Mouse (Mus musculus): ENCODE results near the gene Ep400. TPM values are rescaled to one million over a fixed set of nuclear protein-coding genes. Genes with fewer than 3 reads are reported as not detected.

Ep400 gene
- polyA plus RNA-seq, 1 experiment from 2014 or later, result 61.4 TPM

- H3K36me3 ChIP-seq, result peaks cover 93% of the 10 kb centered on the region
Observed at GRCm38 (mm10) chr5:110797696-110798095, 27.2 kb upstream of the Ep400 start.

GRCm38 (mm10) chr5:110794363-110794762 lies 23.8 kb upstream of the Ep400 start:
- no peak for ATAC-seq (ENCODE audit: low FRiP score)
- Histone ChIP-seq H3K4me1 (no peaks in the 10 kb centered on the region; the same call in 1 of the 2 replicates), H3K27ac (no peak overlapping the region), H3K9me3 (replicated peaks) (no peaks in the 10 kb centered on the region), H3K4me2 (replicated peaks) (no peak overlapping the region), H3K27me3 (no peaks in the 10 kb centered on the region), H3K9ac (no peak overlapping the region), H3K36me3 (peaks cover 98% of the 10 kb centered on the region), H3K4me3 (no peak overlapping the region)
- 93% methylated on average over 7 of the region's 7 CpGs for WGBS

More at GRCm38 (mm10) chr5:110797696-110798095, 27.2 kb upstream of the Ep400 start:
- no peak for ATAC-seq (ENCODE audit: low FRiP score)
- H3K4me1 ChIP-seq, result peaks cover under 1% of the 10 kb centered on the region; the same call in 1 of the 2 replicates
- H3K4me2 ChIP-seq (replicated peaks), result no peak overlapping the region
- H3K9ac ChIP-seq, result no peak overlapping the region
- no peaks in the 10 kb centered on the region for H3K9me3 ChIP-seq (replicated peaks)
- 74% methylated on average over 4 of the region's 4 CpGs for WGBS
- no peaks in the 10 kb centered on the region for H3K27me3 ChIP-seq
- H3K27ac ChIP-seq, result no peak overlapping the region
- H3K4me3 ChIP-seq, result no peak overlapping the region

DNA sequence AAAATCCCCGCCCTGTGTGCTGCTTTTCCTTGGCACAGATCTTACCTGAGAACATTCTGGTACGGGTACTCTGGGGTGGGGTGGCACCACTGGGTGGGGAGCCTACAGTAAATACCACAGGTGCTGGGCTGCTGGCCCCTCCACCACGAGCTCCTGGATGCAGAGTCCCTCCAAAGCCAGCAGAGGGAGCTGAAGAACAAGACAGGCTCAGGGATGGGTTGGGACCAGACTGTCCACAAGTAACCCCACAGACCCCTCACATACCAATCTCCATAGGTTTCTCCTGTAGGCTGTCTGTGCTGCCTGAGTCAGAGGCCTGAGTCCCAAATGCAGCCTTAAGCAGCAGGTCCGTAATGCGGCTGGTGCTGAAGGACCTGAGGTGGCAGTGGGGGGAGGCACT lies 18.2 kb upstream of the Ep400 start:
- no peak overlapping the region for H3K27ac ChIP-seq
- 0 out of 2 replicates have a peak, but pooled peaks have one; percentile 27 for ATAC-seq (ENCODE audit: low FRiP score)

DNA sequence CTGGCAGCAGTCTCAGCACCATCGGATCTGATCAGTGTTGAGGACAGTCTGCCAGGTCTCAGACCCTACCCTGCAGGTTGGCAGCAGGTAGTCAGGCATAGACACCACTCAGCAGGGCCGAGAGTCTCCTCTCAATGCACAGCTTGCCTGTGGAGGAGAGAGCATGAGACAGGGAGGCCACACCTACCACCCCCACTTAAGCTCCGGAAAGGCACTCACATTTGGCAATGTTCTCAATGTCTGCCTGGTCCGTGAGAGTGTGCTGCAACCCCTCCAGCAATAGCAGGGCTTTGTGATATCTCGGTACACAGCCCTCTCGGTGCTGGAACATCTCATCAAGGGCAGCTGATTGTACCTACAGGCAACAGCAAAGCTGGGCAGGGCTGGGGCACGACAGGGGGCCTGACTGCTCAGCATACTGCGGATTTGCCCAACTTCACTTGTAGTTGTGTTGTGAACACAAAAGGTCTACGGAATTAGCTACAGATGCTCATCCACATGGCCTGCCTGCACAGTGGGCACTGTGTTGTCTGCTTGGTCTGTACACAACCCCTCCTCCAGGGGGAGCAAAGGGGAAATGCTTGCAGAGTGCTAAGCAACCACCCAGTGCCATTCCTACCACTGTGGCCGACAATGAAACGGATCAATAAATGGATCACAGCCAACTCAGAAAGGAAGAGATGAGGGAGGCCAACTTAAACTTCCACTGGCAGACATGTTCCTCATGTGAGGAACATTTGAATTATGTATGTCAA lies 15.7 kb upstream of the Ep400 start:
- Histone ChIP-seq H3K9me3 (replicated peaks) (no peaks in the 10 kb centered on the region), H3K4me2 (replicated peaks) (no peak overlapping the region), H3K27me3 (no peaks in the 10 kb centered on the region), H3K9ac (no peak overlapping the region), H3K36me3 (peaks cover 68% of the 10 kb centered on the region), H3K27ac (no peak overlapping the region), H3K4me1 (no peaks in the 10 kb centered on the region; the same call in 1 of the 2 replicates), H3K4me3 (no peak overlapping the region)
- no peak for ATAC-seq (ENCODE audit: low FRiP score)
- WGBS, result 86% methylated on average over 11 of the region's 11 CpGs

More for the DNA sequence above, 18.2 kb upstream of the Ep400 start:
- Histone ChIP-seq H3K36me3 (peaks cover 92% of the 10 kb centered on the region), H3K9me3 (replicated peaks) (no peaks in the 10 kb centered on the region), H3K4me1 (no peaks in the 10 kb centered on the region), H3K9ac (no peak overlapping the region), H3K27me3 (no peaks in the 10 kb centered on the region), H3K4me2 (replicated peaks) (no peak overlapping the region), H3K4me3 (no peak overlapping the region)
- 75% methylated on average over 5 of the region's 5 CpGs for WGBS

- Histone ChIP-seq H3K4me2 (replicated peaks) (no peak overlapping the region), H3K27me3 (no peaks in the 10 kb centered on the region), H3K4me1 (peaks cover 19% of the 10 kb centered on the region), H3K27ac (no peak overlapping the region), H3K9ac (no peak overlapping the region), H3K4me3 (no peak overlapping the region), H3K9me3 (replicated peaks) (no peaks in the 10 kb centered on the region), H3K36me3 (peaks cover 41% of the 10 kb centered on the region)
- WGBS, result 79% methylated on average over 8 of the region's 8 CpGs
- ATAC-seq (ENCODE audit: low FRiP score), result no peak
Observed at GRCm38 (mm10) chr5:110783150-110783549, 12.6 kb upstream of the Ep400 start.

GRCm38 (mm10) chr5:110781529-110782238 lies 11.2 kb upstream of the Ep400 start:
- Histone ChIP-seq H3K9me3 (replicated peaks) (no peaks in the 10 kb centered on the region), H3K9ac (no peak overlapping the region), H3K4me1 (peaks cover 19% of the 10 kb centered on the region), H3K27me3 (no peaks in the 10 kb centered on the region), H3K27ac (no peak overlapping the region), H3K36me3 (peaks cover 40% of the 10 kb centered on the region), H3K4me2 (replicated peaks) (no peak overlapping the region), H3K4me3 (no peak overlapping the region)
- no peak for ATAC-seq (ENCODE audit: low FRiP score)
- 89% methylated on average over 7 of the region's 7 CpGs for WGBS

DNA sequence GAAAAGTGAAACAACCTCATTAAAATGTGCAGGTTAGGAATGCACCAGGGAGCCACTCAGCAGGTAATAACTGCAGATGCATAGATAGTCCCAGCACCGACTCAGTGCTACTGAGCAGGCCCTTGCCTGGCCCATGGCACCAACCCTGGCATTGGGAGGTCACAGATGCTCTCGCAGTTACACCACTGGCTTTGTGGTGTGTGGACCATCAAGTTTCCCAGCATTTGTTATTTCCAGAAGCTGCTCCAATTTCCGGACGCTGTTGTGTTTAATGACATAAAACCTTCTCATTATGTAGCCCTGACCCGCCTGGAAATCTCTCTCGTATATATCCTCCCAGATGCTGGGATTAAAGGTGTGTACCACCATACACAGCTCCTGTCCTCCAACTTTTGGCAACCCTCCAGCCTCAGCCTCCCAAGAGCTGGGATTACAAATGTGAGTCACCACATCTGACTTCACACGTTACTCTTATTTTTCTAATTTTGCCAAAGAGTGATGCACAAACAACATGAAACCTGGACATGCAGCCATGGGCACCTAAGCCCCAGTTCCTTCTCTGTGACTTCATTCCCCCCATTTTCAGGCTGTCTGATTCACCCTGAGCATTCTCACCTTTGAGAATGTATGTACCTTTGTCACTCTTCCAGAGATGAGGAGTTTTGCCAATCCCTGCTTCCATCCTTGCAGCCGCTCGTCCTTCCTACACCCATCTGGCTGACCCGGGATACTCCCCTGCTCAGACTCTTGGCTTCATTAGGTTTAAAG lies 10.4 kb upstream of the Ep400 start:
- H3K27ac ChIP-seq, result no peak overlapping the region
- H3K4me2 ChIP-seq (replicated peaks), result peak overlapping the region; percentile 97
- H3K27me3 ChIP-seq, result no peaks in the 10 kb centered on the region
- peak overlapping the region; percentile 91 for H3K4me3 ChIP-seq
- no peaks in the 10 kb centered on the region for H3K9me3 ChIP-seq (replicated peaks)
- peaks cover 40% of the 10 kb centered on the region for H3K36me3 ChIP-seq
- peak overlapping the region; percentile 88 for H3K9ac ChIP-seq
- ATAC-seq (ENCODE audit: low FRiP score), result peak; percentile 77
- 57% methylated on average over 10 of the region's 10 CpGs for WGBS
- H3K4me1 ChIP-seq, result peaks cover 19% of the 10 kb centered on the region

GRCm38 (mm10) chr5:110779998-110780760 lies 9.7 kb upstream of the Ep400 start, which contains the start of gene Pus1:
Gene Pus1 (minus strand): TSS chr5:110780659.
- H3K4me3 ChIP-seq, result peak within 1 kb of the TSS; percentile 91
- H3K27ac ChIP-seq, result peak within 1 kb of the TSS; percentile 12; the same call in 1 of the 2 replicates
- no peaks in the 10 kb centered on the region for H3K9me3 ChIP-seq (replicated peaks)
- peak within 1 kb of the TSS; percentile 88 for H3K9ac ChIP-seq
- H3K36me3 ChIP-seq, result peaks cover 40% of the 10 kb centered on the region
- H3K27me3 ChIP-seq, result no peaks in the 10 kb centered on the region
- under 1% methylated on average over 57 of the region's 57 CpGs for WGBS
- H3K4me2 ChIP-seq (replicated peaks), result peak within 1 kb of the TSS; percentile 97
- peak; percentile 87 for ATAC-seq (ENCODE audit: low FRiP score)
- peaks cover 19% of the 10 kb centered on the region for H3K4me1 ChIP-seq

- Histone ChIP-seq H3K27ac (no peak overlapping the region), H3K27me3 (no peaks in the 10 kb centered on the region), H3K4me3 (peak overlapping the region; percentile 91), H3K4me2 (replicated peaks) (peak overlapping the region; percentile 97), H3K4me1 (peaks cover 19% of the 10 kb centered on the region), H3K9me3 (replicated peaks) (no peaks in the 10 kb centered on the region), H3K9ac (peak overlapping the region; percentile 88), H3K36me3 (peaks cover 43% of the 10 kb centered on the region)
- no peak for ATAC-seq (ENCODE audit: low FRiP score)
- WGBS, result 22% methylated on average over 15 of the region's 15 CpGs
Observed at GRCm38 (mm10) chr5:110779276-110779997, 8.9 kb upstream of the Ep400 start.

GRCm38 (mm10) chr5:110778263-110778662 lies 7.7 kb upstream of the Ep400 start:
- Histone ChIP-seq H3K4me2 (replicated peaks) (no peak overlapping the region), H3K4me1 (peaks cover 19% of the 10 kb centered on the region), H3K36me3 (peaks cover 49% of the 10 kb centered on the region), H3K9me3 (replicated peaks) (no peaks in the 10 kb centered on the region), H3K4me3 (no peak overlapping the region), H3K27me3 (no peaks in the 10 kb centered on the region), H3K27ac (no peak overlapping the region), H3K9ac (no peak overlapping the region)
- WGBS, result 94% methylated on average over 12 of the region's 12 CpGs
- ATAC-seq (ENCODE audit: low FRiP score), result no peak

DNA sequence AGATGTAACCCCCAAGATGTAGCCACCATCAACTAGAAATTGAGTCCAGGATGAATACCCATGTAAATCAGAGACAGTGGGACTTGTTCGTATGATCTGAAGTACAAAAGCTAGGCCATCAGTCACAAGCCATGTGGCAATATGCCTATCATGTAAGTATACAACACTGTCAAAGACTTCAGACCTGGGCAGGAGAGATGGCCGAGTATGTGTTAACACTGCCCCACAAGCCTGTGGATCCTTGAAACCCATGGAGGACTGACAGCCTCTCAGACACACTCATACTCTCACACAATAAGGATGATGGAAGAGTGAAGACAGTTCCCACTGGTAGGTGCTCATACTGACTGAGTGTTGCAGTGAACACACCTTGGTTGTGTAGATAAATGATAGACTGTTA lies 5.6 kb upstream of the Ep400 start:
- H3K4me3 ChIP-seq, result no peak overlapping the region
- no peaks in the 10 kb centered on the region for H3K27me3 ChIP-seq
- no peaks in the 10 kb centered on the region for H3K9me3 ChIP-seq (replicated peaks)
- H3K9ac ChIP-seq, result no peak overlapping the region
- ATAC-seq (ENCODE audit: low FRiP score), result no peak
- H3K4me2 ChIP-seq (replicated peaks), result no peak overlapping the region
- H3K27ac ChIP-seq, result no peak overlapping the region
- peaks cover 18% of the 10 kb centered on the region for H3K4me1 ChIP-seq
- WGBS, result 93% methylated on average over 2 of the region's 2 CpGs
- peaks cover 49% of the 10 kb centered on the region for H3K36me3 ChIP-seq
